Mouse (Mus musculus) right cerebral cortex, postnatal 25 days (tissue): ENCODE results near the gene Lrig1.
A peak's percentile ranks its signal among the peaks of the same experiment; 100 is the strongest.

ENCODE experiments used
- DNase-seq: peaks from one replicate; pipeline ENCODE4 v3.0.0; 2022

Lrig1 gene

DNA sequence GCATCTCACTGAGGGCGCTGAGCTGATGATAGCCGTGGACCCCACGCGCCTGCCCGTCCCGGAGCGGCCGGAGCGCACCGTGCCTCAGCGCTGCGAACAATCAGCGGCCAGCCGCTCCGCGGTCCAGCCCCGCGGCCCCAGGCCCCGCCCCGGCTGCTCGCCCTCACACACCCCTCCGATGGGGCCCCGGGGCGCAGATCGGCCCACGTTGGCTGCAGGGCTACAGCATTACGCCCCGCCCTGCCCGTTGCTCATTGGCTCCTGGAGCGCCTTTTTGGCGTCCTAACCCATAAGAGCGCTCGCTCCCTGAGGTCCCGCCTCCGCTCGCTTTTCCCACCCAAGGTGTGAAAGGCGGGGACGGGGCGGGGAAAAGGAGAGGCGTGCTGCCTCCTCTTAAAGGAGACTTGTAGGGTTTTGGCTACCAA, at the start of gene Lrig1:
TSS of gene Lrig1 (minus strand) at position 92 of the 425 bp plus-strand sequence.
- DNase-seq, result peak; percentile 96

DNA sequence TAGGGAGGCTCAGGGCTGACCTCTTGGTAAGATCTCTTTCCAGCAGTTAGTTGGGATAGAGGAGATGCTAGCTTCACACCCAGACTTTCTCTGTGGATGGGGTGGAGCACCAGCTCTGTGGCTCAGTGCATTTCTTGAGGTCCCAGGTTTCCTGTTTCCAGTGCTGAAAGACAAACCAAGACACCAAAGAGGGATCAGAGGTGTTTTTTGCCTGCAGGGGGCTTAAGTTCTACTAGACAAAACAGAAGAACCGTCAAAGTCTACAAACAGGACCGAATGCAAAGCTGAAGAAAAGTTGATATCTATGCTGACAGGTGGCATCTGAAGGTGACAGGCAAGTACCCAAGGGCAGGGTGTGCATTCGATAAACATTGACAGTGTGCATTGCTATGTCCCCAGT, 49.7 kb upstream of the Lrig1 start:
- no peak for DNase-seq

DNA sequence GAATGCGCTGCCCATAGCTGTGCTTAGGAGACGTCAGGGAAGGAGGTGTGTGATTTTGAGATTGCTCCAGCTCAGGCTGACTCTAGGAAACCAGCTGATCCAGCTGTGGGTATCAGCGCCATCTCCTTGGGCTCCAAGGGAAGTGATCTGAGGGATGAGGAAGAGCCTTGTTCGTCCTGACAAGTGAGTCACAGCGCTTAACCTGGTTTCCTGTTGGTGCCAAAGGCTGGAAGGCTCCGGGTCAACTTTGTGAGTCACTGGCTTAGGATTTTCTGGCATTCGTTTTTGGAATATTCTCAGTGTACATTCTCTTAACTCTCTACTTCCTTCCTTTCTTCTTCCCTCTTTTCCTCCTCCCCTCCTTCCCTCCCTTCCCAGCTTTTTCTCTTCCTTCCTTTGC, 48.4 kb upstream of the Lrig1 start:
- DNase-seq, result no peak

DNA sequence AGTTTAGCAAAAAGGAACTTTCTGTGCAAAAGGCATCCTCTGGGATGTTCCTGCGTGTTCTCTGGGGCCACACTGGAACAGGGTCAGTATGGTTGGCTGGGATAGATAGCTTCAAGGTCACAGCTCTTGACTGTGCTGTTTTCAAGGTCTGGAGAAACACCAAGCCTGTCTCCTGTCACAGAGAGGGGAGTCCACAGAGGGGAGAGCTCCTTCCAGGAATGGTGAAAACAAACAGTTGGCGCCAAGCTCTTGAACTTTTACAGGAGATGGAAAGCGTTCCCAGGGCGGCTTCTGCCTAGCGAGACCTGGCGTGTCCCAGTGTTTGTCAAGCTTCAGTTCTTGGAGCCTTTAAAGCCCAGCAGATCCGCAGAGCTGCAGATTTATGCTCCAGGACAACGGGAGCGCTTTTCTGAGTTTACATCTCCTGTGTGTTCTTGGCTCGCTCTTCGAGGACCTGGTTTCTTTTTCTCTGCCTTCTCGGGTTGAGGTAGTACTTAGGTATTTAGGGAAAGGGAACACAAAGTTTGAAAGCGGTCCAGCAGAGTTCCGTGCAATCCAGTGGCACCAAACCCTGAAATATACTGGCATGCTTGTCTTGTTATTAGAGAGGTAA, 40.3 kb upstream of the Lrig1 start:
- no peak for DNase-seq

DNA sequence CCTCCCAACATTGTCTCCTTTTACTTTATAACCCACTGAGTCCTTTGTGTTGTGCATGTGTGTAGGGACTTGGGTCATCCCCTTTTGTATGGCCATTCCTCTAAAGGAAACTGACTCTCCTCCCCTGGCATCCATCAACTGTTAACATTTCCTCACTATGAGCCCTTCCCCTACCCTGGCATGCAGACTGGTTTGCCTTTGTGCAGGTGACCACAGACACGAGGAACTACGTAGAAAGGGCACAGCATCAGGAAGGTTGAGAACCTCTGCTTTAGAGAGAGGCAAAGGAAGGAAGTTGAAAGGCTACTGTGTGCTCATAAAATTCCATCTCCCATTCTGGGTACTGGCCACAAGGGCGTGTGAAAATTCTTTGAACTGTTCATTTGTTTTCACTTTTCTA, 38.7 kb upstream of the Lrig1 start:
- no peak for DNase-seq

DNA sequence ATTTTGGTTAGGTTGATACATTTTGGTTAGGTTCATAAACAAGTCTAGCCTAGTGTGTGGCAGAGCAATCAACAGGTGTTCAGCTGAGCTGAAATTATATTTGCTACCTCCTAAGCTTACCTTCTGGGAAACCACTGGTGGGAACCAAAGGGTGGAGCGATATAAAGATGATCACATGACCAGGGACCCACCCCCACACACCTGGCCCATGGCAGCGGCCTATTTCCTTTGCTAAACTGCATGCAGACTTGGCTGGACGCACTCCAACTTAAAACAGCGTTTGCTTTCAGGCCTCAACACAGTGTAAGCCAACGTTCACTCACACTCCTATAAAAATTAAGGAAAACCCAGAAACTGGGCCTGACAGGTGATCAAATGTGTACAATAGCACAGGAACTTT, 33.9 kb upstream of the Lrig1 start:
- DNase-seq, result no peak

DNA sequence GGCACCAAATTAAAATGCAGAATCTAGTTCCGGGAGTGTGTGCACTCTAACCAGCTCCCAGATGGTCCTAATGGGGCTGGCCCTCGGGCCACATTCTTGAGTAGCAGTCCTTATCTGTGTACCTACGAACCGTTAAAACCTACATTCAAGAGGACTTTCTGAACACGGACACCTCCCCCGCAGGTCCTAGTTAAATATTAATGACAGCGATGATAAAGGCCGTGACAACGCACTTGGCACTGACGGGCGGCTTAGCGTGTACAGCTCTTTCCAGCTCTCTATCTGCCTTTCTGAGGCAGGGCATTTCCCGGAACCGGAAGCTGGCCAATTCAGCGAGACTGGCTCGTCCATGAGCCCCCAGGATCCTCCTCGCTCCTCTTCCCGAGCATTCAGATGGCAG, 29.9 kb upstream of the Lrig1 start:
- no peak for DNase-seq

DNA sequence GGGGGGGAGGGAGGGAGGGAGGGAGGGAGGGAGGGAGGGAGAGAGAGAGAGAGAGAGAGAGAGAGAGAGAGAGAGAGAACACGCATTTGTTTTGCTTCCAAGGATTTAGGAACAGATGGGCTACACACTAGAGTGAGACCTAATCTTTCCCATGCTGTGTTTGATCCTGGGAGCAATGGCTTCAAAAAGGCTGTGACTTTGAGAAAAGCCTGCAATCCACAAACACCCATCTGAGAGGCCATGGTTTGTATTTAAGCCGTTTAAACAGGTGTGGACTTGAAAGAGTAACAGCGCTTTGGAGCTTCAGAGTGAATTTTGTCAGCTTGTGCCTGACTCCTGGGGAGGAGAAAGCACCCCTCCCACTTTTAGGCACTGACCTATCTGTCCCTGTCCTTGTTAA, 29.2 kb upstream of the Lrig1 start:
- DNase-seq, result no peak

DNA sequence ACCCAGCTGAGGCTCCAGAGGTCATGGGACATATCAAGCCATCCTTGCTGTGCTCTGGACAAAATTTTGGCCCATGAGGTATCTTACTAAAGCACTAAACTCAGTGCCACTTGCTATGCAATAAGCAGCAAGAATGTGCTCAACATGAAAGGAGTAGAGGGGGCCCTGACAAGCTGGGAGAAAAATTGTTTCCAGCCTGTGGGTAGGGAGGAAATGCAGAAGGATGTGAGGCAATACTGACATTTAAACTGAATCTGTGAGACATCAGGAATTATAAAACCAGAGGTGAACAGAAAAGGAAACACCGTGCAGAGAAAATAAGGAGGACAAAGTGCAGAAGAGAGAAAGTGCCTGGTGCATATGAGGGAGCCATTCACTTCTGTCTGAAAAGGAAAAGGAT, 24.7 kb upstream of the Lrig1 start:
- no peak for DNase-seq

DNA sequence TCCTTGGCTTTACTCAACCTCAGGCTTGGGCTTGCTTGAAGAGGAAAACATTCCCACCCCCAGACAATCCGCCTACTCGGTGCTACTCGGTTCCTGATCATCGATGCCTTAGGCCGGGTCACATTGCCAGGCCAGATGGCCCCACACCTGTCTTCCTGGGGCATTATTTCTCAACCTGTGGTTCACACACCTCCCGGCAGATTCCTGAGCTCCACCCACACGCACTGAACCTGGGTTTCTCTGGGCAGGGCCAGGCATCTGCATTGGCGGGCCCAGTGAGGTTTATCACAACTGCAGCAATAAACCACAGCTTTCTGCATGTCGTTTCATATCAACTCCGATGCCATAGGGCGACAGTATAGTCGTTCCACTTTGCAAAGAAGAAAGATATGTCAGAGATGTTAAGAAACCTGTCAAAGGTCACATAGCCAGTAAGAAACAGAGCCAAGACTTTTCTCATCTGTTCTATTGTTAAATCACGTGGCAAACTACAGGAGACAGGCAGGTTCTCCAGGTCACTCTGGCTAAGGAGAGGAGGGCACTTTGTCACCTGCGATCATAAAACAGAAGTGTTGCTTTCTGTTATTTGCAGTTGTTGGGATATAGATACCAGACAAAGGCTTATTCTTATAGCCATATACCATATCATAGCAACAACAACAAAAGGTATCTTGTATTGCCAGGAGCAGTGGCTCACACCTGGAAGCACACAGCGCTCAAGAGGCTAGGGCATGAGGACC, 18.8 kb upstream of the Lrig1 start:
- DNase-seq, result no peak

DNA sequence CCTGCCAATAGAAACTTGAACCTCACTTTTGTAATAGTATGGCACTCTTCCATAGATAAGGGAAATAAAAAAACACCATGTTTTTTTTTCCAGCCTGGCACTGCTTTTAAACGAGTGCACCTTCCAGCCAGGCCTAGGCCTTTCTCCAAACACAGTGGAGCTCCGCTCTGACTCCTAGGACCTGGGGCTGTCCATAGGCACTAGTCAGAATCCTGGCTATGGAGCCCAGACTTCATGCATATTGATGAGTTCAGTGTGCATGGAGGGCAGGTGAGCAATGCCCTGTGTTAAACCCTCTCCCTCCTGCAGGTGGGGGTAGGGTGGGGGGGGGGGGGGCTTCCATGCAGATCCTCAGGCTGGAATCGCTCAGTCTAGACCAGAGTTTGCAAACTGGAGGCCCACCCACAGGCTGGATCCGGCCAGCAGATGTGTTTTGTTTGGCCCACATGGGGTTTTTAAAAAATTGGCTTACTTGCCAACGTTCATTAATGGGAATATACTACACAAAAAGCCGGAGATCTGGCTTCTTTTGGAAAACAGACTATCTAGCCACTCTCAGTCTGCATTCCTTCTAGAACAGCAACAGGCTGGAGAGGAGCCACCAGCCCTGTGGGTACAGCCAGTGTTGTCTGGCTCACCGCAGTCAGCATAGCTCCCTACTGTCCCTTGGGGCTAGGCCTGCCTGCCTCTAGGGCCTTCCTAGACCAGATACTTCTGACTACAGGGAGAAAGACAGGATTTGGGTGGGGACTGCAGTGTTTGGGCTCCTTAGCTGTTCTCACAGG, 17.9 kb upstream of the Lrig1 start:
- DNase-seq, result no peak

DNA sequence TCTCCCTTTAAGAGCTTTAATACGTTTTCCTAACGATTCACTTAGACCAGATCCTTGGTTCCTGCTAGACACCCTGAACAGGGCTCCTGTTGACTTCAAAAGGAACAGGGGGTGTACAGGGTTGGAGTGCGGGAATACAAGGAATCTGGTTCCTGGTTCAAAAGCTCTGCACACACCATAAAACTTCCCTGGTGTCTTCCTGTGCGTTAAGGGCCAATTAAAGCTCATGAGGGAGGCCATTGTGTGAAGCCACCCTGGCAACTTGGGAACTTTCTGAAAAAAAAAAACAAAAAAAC, 15.6 kb upstream of the Lrig1 start:
- no peak for DNase-seq

DNA sequence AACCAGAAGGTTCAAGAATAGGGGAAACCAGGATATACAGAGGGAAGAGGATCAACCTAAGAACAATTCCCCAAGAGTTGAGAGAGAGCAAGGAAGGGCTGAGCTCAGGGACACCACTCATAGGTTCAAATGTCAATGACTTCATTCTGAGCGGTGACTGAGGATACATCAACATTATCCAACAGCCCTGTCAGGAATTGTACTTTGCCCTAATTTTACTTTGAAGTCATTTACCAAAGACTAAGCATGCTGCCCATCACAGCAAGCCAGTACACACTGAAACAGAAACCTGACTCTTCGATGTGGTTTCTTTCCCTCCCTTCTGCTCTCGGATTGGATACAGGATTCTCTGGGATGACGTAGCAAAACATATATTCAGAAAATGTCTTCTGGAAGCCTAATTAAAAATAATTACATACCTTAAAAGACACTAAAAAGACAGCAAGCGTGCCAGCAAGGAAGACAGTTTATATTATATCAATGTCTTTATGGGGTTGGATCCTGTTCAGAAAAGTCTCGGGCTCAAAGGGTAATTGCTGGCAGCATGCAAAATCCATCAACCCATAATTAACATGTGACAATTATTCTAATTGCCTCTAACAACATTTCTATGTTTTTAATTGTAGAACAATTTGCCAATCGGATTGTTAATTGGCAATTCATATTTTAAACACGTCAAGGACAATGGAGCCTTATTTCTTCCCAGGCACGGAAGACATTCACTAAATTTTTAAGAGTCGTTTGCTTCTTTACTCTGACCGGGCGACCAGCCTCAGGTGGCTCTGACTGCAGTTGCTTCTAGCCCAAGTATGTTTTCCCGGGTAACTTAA, 15.1 kb upstream of the Lrig1 start:
- no peak for DNase-seq

DNA sequence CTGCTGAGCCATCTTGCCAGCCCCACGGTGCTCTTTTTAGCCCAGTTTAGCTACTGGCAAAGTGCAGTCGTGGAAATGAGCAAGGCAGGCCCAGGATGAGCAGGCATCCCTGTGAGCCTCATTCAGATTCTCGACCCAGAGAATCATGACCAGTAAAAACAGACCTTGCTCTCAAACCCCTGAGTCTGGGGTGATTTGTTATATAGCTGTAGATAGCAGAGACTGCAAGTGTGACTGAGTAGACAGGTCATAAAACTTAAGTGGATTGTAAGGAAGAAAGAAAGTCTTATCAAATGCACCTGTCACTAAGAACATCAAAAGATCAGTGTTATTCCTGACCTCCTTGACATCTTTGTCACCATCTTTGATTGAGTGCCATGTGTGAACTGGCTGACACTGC, 9.9 kb upstream of the Lrig1 start:
- no peak for DNase-seq

DNA sequence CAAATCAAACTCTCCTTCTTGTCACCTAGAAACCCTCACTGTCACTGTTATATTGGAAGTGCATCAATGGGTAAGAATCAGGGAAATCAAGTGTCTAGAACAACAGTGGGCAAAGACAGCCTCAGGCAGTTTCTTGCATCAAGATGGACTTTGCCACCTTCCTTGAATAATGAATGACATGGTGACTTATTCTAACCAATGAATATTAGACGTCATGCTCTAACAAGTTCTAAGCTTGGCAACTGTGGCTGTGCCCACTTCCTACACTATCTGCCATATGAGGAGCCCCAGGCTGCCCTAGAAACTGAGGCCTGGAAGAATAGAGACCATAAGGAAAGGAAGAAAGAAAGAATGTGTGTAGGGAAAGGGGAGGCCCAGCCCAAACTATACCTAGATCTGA, 9.2 kb upstream of the Lrig1 start:
- no peak for DNase-seq

DNA sequence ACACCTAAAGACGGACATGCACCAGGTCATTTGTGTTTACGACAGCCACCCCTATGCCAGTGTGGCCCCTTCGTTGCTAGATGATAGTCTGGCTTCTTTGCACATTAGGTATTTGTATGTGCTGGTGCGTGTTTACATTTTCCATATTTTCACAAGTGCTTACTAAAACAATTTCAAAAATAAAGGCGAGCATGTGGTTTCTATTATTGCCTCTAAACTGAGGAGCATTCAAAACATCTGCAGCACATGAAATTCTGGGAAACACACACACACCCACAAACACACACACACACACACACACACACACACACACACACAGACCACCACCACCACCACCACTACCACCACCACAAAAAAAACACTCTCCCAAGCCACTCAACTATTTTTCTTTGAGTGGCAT, 7.3 kb upstream of the Lrig1 start:
- no peak for DNase-seq

DNA sequence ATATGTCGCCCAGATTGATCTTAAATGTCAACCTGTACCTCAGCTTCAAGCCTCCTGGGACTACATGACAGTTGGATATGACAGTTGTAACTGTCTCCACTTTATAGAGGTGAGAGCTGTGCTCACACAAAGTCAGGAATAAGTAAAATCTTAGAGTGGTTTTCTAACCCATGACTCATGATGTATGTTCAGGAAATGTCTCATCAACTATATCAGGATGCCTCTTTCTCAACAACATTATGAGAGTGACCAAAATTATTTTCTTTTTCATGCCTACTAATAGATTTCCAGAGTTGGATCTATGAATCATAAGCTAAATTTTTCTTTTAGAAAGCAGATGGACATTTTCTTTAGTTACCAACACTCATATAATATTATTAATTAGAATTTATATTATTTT, 6.0 kb upstream of the Lrig1 start:
- DNase-seq, result no peak

DNA sequence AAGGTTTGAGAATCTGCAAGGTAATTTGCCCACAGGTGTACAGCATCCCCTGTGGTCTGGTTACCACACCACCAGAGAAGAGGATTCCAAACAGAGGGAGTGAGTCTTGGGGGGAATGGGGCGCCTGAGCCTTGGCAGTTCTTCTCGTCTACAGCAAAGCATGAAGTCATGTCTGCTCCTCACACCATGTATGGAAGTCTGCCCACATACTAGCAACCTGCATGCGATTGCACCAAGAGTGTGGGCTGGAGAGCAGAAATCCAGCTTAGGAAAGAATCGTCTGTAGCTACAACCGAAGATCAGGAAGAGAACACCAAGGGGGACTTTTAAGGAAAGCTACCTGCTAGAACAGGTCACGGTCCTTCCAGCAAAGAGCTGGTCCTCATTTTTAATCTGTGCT, 3.0 kb upstream of the Lrig1 start:
- DNase-seq, result no peak

DNA sequence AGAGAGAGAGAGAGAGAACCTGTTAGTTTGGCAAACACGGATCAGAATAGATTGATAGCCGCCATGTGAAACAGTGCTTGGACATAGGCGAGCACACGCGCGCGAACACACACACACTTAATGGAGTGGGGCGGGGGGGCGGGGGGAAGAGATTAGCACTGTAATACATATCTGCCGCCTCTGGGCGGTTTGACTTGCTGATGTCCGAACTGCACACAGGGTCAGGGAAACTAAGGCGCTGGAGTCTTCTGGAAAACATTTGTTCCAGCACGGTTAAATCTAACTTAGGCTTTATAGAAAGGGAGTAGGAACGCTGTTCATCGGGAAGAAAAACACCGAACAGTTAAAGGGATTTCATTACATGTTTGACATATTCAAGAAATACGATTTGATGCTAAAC, 1.1 kb upstream of the Lrig1 start:
- DNase-seq, result no peak

DNA sequence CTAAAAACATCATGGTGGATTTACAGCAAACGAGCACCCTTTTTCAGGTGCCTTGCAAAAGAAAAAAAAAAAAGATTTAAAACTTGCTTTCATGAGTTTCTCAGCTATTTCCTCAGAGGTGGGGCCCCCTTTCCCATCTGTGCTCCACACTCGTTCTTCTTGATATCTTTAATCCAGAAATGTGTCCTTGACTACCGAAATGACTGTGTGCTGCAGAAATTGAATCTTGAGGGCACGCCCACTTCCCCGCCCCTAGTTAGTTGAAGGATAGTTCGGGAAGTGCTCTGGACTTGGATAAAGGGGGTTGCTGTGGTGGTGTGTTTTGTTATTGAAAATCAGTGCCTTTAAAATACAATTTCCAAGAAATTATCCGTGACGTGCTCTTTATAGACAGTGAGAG, 654 bp upstream of the Lrig1 start:
- DNase-seq, result no peak

DNA sequence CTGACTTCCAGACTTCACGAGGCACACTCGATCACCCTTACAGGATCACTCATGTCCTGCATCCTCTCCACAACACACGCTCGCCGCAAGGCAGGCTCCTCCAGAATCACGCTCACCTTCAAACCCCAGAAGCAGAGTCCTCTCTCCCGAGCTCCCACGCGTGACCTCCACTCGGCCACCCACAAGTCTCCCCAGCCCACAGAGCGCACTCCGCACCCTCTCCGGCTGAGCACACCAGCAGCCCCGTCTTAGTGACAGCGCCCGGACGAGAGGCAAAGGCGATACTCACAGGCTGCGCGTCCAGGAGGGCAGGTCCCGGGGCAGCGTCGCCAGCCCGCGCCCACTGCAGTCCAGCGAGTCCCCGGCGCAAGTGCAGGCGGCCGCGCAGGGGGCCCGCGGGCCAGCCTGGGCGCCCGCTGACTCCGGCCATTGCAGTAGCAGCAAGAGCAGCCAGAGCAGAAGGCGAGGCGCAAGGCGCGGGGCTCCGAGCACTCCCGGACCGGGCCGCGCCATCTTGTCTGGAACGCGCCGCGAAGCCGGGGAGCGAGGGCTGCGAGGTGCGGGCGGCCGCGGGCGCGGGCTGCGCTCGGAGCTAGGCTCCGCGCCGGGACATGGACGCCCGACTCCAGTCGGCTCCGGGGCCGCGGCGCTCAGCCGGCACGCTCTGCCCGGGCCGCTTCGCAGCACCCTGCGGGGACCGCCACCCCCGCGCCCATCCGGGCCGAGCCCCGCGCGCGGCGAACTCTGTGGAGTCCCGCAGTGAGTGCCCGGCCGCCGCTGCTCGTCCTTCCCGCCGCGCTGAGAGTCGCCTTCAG, 578 bp downstream of the Lrig1 start:
- peak; percentile 48 for DNase-seq

DNA sequence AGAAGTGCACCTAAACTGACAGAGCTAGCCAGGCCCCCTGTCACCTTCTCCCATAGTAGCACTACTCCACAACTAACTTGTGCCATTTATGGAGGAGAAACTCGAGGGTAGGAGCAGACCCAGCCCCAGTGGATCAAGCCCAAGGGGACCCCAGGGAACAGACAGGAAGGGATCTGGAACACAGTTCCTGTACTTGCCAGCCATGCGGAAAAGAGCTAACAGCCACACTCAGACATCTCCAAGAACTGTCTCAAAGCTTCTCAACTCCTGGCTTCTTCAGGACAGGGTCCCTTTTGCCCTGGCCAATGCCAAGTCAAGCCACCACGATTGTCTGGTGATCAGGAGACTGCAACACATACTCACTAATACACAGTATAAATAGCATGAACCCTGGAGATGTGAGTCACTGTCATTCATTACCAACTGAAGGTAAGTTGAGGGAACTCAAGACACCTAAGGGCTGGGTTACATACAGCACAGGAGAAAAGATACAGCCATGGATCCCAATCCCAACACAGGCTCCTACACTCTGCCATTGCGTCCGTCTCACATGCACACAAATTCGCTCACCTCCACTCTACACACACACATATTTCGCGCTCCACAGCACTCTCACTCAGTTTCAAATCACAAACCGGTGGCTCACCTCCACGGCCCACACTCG, 1.3 kb downstream of the Lrig1 start:
- no peak for DNase-seq
